Mouse (Mus musculus): ENCODE data around the gene Gm20605. TPM values are rescaled to one million over a fixed set of nuclear protein-coding genes. Genes with fewer than 3 reads are reported as not detected.

Gene Gm20605
- polyA plus RNA-seq (2014; fragmentation: Illumina TruSeq; extraction: RNeasy Lipid Tissue Mini Kit (QIAGEN cat#74804); ENCODE audit: low read depth, low replicate concordance) = not detected

DNA sequence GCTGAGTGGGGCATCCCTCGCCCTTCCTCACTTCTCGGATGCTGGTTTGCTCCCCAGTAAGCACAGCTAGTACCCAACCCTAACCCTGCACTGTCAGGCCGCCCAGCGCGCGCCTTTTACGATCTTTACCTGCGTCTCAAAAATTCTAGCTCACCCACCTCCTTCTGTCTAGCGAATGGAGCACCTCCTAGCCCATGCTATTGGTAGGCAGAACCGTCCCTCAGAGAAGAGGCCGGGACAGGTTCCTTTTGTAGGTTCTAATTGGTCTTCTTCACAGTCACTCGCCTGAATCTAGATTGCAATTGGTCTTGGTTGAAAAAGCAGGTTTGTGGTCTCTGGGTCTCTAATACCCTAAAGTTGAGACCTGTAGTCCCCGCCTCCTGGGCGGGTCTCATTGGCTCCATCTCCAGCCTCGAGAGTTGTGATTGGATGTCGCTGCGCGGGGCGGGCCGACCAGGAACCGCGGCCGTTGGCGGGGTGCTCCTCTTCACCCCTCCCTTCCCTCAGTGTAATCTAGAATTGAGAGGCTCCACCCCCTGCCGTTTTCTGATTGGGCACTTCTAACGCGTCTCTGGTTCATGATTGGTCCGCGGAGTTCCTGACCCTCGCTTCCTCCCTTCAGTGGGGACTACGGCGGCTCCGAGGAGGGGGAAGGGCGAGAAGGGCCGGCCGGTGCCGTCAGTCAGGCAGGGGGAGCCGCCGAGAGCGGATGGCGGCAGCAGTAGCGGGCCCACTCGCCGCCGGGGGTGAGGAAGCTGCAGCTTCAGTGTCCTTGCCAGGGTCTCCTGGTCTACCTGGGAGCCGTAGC is at the start of gene Gm20605, which contains the start of the genes Fbxo24 and Lrch4:
Gene Gm20605, plus strand, starts transcription at position 678 of the 808 bp plus-strand sequence.
Gene Fbxo24, minus strand, starts transcription at position 505 of the 808 bp plus-strand sequence.
Gene Lrch4, plus strand, starts transcription at position 624 of the 808 bp plus-strand sequence.

DNA sequence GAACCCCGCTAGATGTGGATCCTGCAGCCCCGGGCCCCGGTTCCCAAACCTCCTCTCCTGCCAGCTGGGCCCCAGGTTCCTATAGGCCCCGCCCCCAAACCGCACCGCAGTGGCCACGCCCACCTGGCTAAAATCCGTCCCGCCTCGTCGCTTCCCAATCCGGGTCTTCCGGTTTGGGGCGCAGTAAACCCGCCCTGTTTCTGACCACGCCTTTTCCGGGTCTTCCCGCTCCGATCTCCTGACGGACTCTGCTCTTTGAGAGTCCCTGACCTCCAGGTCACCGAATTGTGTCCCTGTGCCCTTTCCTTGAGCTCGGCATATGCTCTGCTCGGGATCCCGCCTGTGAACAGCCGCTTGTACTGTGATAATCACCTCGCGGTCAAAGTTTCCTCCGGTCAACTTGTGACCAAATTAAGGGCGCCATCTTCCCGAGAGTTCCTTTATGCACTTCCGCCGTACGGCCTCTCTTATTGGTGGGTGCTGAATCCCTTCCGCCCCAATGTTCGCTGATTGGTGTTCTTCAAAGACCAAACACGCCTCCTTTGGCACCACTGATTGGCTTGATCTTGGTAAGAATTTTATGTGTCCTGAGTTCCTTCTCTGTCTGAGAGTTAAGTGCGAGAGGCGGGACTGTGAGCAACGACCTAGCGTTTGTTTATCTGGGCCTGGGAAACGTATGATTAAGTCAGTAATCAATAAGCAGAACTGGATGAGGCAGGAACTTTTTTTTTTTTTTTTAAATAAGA is 28.2 kb upstream of the Gm20605 start, which contains the start of gene Mospd3:
Gene Mospd3, minus strand, starts transcription at position 440 of the 746 bp plus-strand sequence.

DNA sequence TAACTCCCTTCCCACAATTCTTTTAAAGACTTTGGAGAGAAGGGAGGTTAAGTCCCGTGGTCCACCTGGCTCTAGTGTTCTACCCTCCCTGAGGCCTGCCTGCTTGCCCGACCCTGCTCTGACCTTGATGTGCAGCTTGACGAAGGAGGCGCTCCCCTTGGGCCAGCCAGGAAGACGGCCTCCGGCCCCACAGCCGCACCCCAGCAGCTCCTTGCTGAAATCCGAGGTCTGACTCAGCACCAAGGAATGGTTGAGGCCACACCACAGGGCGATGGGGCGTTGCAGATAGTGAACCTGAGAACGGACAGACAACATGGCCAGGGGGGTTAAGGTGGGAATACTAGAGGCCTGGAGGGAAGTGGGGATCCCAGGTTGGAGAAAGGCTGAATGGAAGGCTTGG is 15.4 kb upstream of the Gm20605 start, which contains the start of gene Pcolce:
Gene Pcolce, minus strand, starts transcription at position 235 of the 400 bp plus-strand sequence.

DNA sequence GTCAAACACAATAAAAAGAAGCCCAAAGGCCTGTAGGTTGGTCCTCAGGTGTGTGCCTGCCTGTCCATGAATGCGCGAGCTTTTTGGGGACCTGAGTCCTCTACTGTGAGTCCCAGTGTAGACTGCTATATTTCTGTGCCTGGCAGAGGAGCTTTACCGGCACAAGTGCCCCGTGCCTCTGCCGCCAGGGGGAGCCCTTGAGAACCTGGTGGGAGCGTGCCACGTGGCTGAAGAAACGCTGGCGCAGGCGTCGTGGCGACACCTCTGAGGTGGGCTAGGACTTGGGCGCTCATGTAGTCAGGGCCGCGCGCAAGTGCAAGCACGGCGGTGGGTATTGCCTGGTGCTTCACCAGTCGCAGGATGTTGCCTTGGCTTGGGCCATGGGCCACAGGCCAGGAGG is 12.1 kb downstream of the Gm20605 start, which contains the start of gene Sap25:
Gene Sap25, plus strand, starts transcription at position 281 of the 400 bp plus-strand sequence.

DNA sequence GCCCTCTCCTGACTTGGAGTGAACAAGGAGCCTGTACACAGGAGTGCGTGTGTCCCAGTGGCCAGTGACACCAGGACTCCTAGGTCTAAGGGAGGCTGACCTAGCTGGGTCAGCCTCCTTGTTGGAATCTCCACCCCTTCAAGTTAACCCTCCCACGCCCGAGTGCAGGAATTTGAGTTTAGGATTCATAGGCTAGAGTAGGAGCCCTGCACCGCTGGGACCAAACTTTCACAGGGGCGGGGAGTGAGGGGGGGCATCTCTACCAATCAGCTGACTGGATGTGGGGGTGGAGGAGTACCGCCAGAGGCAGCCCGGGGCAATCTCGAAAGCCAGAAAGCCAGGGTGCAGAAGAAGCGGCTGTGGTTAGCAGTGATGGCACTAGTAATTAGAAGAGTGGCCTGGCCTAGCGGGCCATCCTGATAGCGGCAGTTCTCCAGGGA is 16.7 kb downstream of the Gm20605 start, which contains the start of gene Irs3:
Gene Irs3, minus strand, starts transcription at position 63 of the 440 bp plus-strand sequence.

DNA sequence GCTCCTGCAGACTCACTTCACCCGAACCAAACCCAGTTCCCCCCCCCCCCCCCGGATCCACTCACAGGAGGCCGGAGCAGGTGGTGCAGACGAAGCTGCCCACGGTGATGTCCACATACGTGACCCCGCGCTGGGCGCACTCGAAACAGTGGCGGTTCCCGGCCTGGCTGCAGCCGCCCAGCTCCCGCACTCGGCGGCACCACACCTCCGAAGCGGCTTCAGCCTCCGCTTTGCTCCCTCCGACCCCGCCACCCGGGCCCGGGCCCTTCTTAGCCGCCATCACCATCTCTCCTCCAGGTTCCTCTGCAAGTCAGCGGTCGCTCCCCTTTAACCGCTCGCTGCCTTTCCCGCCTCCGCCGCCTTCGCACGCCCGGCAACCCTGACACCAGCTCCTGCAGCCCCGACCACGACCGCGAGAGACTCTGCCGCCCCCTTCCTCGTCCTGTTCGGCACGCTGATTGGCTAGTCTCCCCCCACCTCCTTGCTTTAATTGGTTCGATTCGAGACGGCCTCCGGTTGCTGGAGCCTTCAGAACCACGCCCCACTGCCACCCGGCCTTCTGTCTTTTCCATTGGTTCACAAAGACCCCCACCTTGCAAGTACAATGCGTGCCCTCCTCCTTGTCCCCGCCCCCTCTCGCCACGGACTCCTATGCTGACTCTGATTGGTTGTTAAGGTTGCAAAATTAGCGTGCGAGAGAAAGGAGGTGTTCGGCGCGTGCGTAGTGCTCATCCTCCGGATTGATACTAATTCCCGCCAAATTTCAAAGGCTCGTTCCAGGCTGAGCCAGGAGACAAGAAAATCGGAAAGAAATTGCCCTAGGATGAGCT is 55.5 kb downstream of the Gm20605 start, which contains the start of gene Agfg2:
Gene Agfg2, minus strand, starts transcription at position 433 of the 830 bp plus-strand sequence.

Other genes starting within 250 kb of the Gm20605 start
- not detected for gene Zan, start 152.1 kb upstream of the Gm20605 start, polyA plus RNA-seq (2014; fragmentation: Illumina TruSeq; extraction: RNeasy Lipid Tissue Mini Kit (QIAGEN cat#74804); ENCODE audit: low read depth, low replicate concordance)
- not detected for gene Pop7, start 126.7 kb upstream of the Gm20605 start, polyA plus RNA-seq (2014; fragmentation: Illumina TruSeq; extraction: RNeasy Lipid Tissue Mini Kit (QIAGEN cat#74804); ENCODE audit: low read depth, low replicate concordance)
- 1.5 TPM for gene Gigyf1, start 110.6 kb upstream of the Gm20605 start, polyA plus RNA-seq (2014; fragmentation: Illumina TruSeq; extraction: RNeasy Lipid Tissue Mini Kit (QIAGEN cat#74804); ENCODE audit: low read depth, low replicate concordance)
- not detected for gene Epo, start 95.9 kb upstream of the Gm20605 start, polyA plus RNA-seq (2014; fragmentation: Illumina TruSeq; extraction: RNeasy Lipid Tissue Mini Kit (QIAGEN cat#74804); ENCODE audit: low read depth, low replicate concordance)
- 5.5 TPM for gene Gnb2, start 95.7 kb upstream of the Gm20605 start, polyA plus RNA-seq (2014; fragmentation: Illumina TruSeq; extraction: RNeasy Lipid Tissue Mini Kit (QIAGEN cat#74804); ENCODE audit: low read depth, low replicate concordance)
- gene Actl6b, start 75.7 kb upstream of the Gm20605 start, polyA plus RNA-seq (2014; fragmentation: Illumina TruSeq; extraction: RNeasy Lipid Tissue Mini Kit (QIAGEN cat#74804); ENCODE audit: low read depth, low replicate concordance) = not detected
- 32.0 TPM for gene Tfr2, start 59.3 kb upstream of the Gm20605 start, polyA plus RNA-seq (2014; fragmentation: Illumina TruSeq; extraction: RNeasy Lipid Tissue Mini Kit (QIAGEN cat#74804); ENCODE audit: low read depth, low replicate concordance)
- gene Mospd3, start 28.1 kb upstream of the Gm20605 start, polyA plus RNA-seq (2014; fragmentation: Illumina TruSeq; extraction: RNeasy Lipid Tissue Mini Kit (QIAGEN cat#74804); ENCODE audit: low read depth, low replicate concordance) = 1.3 TPM
- gene Pcolce, start 15.4 kb upstream of the Gm20605 start, polyA plus RNA-seq (2014; fragmentation: Illumina TruSeq; extraction: RNeasy Lipid Tissue Mini Kit (QIAGEN cat#74804); ENCODE audit: low read depth, low replicate concordance) = 0.64 TPM
- not detected for gene Fbxo24, start 173 bp upstream of the Gm20605 start, polyA plus RNA-seq (2014; fragmentation: Illumina TruSeq; extraction: RNeasy Lipid Tissue Mini Kit (QIAGEN cat#74804); ENCODE audit: low read depth, low replicate concordance)
- gene Lrch4, start 54 bp upstream of the Gm20605 start, polyA plus RNA-seq (2014; fragmentation: Illumina TruSeq; extraction: RNeasy Lipid Tissue Mini Kit (QIAGEN cat#74804); ENCODE audit: low read depth, low replicate concordance) = 0.40 TPM
- gene Sap25, start 12.2 kb downstream of the Gm20605 start, polyA plus RNA-seq (2014; fragmentation: Illumina TruSeq; extraction: RNeasy Lipid Tissue Mini Kit (QIAGEN cat#74804); ENCODE audit: low read depth, low replicate concordance) = not detected
- gene Irs3, start 16.5 kb downstream of the Gm20605 start, polyA plus RNA-seq (2014; fragmentation: Illumina TruSeq; extraction: RNeasy Lipid Tissue Mini Kit (QIAGEN cat#74804); ENCODE audit: low read depth, low replicate concordance) = not detected
- gene Agfg2, start 55.6 kb downstream of the Gm20605 start, polyA plus RNA-seq (2014; fragmentation: Illumina TruSeq; extraction: RNeasy Lipid Tissue Mini Kit (QIAGEN cat#74804); ENCODE audit: low read depth, low replicate concordance) = 10.3 TPM
- not detected for gene Nyap1, start 112.4 kb downstream of the Gm20605 start, polyA plus RNA-seq (2014; fragmentation: Illumina TruSeq; extraction: RNeasy Lipid Tissue Mini Kit (QIAGEN cat#74804); ENCODE audit: low read depth, low replicate concordance)
- 0.79 TPM for gene Tsc22d4, start 116.6 kb downstream of the Gm20605 start, polyA plus RNA-seq (2014; fragmentation: Illumina TruSeq; extraction: RNeasy Lipid Tissue Mini Kit (QIAGEN cat#74804); ENCODE audit: low read depth, low replicate concordance)
- 2.5 TPM for gene Ppp1r35, start 149.7 kb downstream of the Gm20605 start, polyA plus RNA-seq (2014; fragmentation: Illumina TruSeq; extraction: RNeasy Lipid Tissue Mini Kit (QIAGEN cat#74804); ENCODE audit: low read depth, low replicate concordance)
- 4.4 TPM for gene Mepce, start 158.5 kb downstream of the Gm20605 start, polyA plus RNA-seq (2014; fragmentation: Illumina TruSeq; extraction: RNeasy Lipid Tissue Mini Kit (QIAGEN cat#74804); ENCODE audit: low read depth, low replicate concordance)
- 8.9 TPM for gene Zcwpw1, start 158.6 kb downstream of the Gm20605 start, polyA plus RNA-seq (2014; fragmentation: Illumina TruSeq; extraction: RNeasy Lipid Tissue Mini Kit (QIAGEN cat#74804); ENCODE audit: low read depth, low replicate concordance)
- 3.2 TPM for gene Pilra, start 207.1 kb downstream of the Gm20605 start, polyA plus RNA-seq (2014; fragmentation: Illumina TruSeq; extraction: RNeasy Lipid Tissue Mini Kit (QIAGEN cat#74804); ENCODE audit: low read depth, low replicate concordance)
- 3.8 TPM for gene Pilrb1, start 228.9 kb downstream of the Gm20605 start, polyA plus RNA-seq (2014; fragmentation: Illumina TruSeq; extraction: RNeasy Lipid Tissue Mini Kit (QIAGEN cat#74804); ENCODE audit: low read depth, low replicate concordance)
- 3.2 TPM for gene Pilrb2, start 242.6 kb downstream of the Gm20605 start, polyA plus RNA-seq (2014; fragmentation: Illumina TruSeq; extraction: RNeasy Lipid Tissue Mini Kit (QIAGEN cat#74804); ENCODE audit: low read depth, low replicate concordance)